Mouse (Mus musculus) kidney, embryonic 15.5 days (tissue): ENCODE measurements at regions not wholly inside any gene's neighbourhood (a gene's known extent, or its start where the extent isn't known, plus 50 kb on each side); places are given as distances from the start of the nearest gene placed in this dataset.
A peak's percentile ranks its signal among the peaks of the same experiment; 100 is the strongest.
"Not testable (repeated sequence)": the region's sequence is repeated elsewhere in the genome, so short reads cannot be mapped to it uniquely, and the experiment has no call there.

ENCODE experiments used
- ATAC-seq: fragments of 200-750 bp; cut with Nextera tagmentation; replicated peaks from 2 replicates; pipeline ENCODE4 v1.8.0; 2017; ENCODE audit warnings: moderate TSS enrichment; ENCODE audit not compliant: low FRiP score
- H3K27ac ChIP-seq: fragments of 300-500 bp; sonication (generic); 2 replicates; pipeline ENCODE4 v1.5.1; 2015; ENCODE audit warnings: mild to moderate bottlenecking, inconsistent platforms
- H3K27me3 ChIP-seq: fragments of 300-500 bp; sonication (generic); 2 replicates; pipeline ENCODE4 v1.6.1; 2015; ENCODE audit warnings: inconsistent platforms
- H3K36me3 ChIP-seq: fragments of 300-500 bp; sonication (generic); 2 replicates; pipeline ENCODE4 v1.6.1; 2015; ENCODE audit warnings: inconsistent platforms
- H3K4me1 ChIP-seq: fragments of 300-500 bp; sonication (generic); 2 replicates; pipeline ENCODE4 v1.6.1; 2015; ENCODE audit warnings: inconsistent platforms
- H3K4me2 ChIP-seq: fragments of 300-500 bp; sonication (generic); 2 replicates; pipeline ENCODE4 v1.6.1; 2015; ENCODE audit warnings: moderate library complexity, mild to moderate bottlenecking, inconsistent platforms
- H3K4me3 ChIP-seq: fragments of 300-500 bp; sonication (generic); replicated peaks from 2 replicates; pipeline ENCODE4 v1.5.1; 2015; ENCODE audit warnings: mild to moderate bottlenecking, inconsistent platforms
- H3K9ac ChIP-seq: fragments of 300-500 bp; sonication (generic); 2 replicates; pipeline ENCODE4 v1.6.1; 2015; ENCODE audit warnings: mild to moderate bottlenecking, inconsistent platforms
- H3K9me3 ChIP-seq: fragments of 300-500 bp; sonication (generic); replicated peaks from 2 replicates; pipeline ENCODE4 v1.6.1; 2016; ENCODE audit warnings: inconsistent platforms
- whole genome bisulfite sequencing: fragments of 180-500 bp; shearing (Covaris S2); methylation state at CpG from one replicate; pipeline ENCODE4 v1.1.7; 2015; ENCODE audit warnings: mixed read lengths; 5-methylcytosine and 5-hydroxymethylcytosine counted together

DNA sequence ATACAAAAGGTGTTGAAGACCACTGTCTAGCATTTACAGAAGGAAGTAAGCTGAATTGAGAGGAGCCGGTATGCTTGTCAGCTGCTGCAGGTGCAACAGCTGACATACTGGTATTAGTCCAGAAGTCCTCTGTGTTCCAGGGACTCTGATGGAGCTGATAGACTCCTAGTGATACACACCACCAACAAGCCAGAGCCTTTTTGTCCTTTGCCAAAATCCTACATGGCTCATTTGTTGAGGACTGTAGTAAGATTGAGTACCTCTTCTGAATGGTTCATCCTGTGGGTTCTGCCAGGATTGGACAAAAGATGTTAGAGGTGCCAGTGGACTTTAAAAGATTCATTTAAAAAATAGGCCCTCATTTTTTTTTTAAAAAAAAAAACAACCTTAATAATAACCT lies 129.4 kb upstream of the Tmem185a start:
- Histone ChIP-seq H3K4me3 (no peak overlapping the region), H3K4me1 (no peaks in the 10 kb centered on the region), H3K27ac (no peak overlapping the region), H3K27me3 (no peaks in the 10 kb centered on the region), H3K9ac (no peak overlapping the region), H3K9me3 (no peaks in the 10 kb centered on the region), H3K4me2 (no peak overlapping the region), H3K36me3 (no peaks in the 10 kb centered on the region)
- ATAC-seq: no peak
- 93% methylated on average over 1 of the region's 1 CpGs for WGBS

DNA sequence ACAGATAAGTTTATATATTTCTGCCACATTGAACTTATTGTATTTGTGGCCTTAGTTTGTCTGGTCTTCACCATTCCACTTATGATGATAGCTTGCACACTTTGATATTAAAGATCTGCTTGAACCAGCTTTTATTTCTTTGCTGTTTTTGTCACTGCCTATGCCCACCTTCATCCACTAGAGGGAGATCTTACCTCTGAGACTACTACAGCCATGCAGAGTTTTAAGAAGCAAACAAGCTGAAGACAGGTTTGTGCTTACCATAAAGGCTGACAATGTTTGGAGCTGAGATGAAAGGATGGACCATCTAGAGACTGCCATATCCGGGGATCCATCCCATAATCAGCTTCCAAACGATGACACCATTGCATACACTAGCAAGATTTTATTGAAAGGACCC lies 105.4 kb upstream of the Tmem185a start:
- H3K27me3 ChIP-seq, H3K9ac ChIP-seq, H3K9me3 ChIP-seq, H3K4me2 ChIP-seq, H3K4me1 ChIP-seq, ATAC-seq, H3K36me3 ChIP-seq, H3K4me3 ChIP-seq, H3K27ac ChIP-seq: not testable (repeated sequence)
- 21% methylated on average over 2 of the region's 2 CpGs for WGBS

GRCm38 (mm10) chrX:70580171-70580570 lies 103.2 kb upstream of the Tmem185a start:
- no peak for ATAC-seq
- Histone ChIP-seq H3K36me3 (no peaks in the 10 kb centered on the region), H3K9ac (no peak overlapping the region), H3K4me1 (no peaks in the 10 kb centered on the region), H3K27ac (no peak overlapping the region), H3K27me3 (no peaks in the 10 kb centered on the region; the same call in 1 of the 2 replicates), H3K4me2 (no peak overlapping the region), H3K9me3 (no peaks in the 10 kb centered on the region), H3K4me3 (no peak overlapping the region)
- 51% methylated on average over 1 of the region's 1 CpGs for WGBS

DNA sequence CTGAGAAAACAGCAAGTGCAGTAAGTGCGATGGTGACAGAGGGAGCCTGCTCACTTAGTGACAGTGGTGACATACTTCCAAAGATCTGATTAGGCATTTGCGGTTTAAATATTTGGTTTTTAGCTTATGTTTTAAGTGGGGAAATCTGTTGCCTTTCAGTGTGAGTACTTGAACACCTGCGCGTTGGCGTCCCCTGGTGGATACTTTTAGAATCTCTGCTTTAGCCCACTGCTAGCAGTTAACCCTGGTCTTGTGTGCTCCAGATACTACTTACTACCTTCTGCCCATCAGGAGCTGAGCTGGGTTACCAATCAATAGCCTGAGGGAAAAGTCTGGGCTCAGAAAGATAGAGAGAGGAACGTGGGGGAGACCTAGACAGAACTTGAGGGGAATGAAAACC lies 97.3 kb upstream of the Tmem185a start:
- not testable (repeated sequence) for H3K4me1 ChIP-seq, H3K27me3 ChIP-seq, H3K9me3 ChIP-seq, H3K36me3 ChIP-seq, H3K27ac ChIP-seq, H3K4me2 ChIP-seq, ATAC-seq, H3K9ac ChIP-seq, H3K4me3 ChIP-seq
- 36% methylated on average over 1 of the region's 6 CpGs for WGBS

DNA sequence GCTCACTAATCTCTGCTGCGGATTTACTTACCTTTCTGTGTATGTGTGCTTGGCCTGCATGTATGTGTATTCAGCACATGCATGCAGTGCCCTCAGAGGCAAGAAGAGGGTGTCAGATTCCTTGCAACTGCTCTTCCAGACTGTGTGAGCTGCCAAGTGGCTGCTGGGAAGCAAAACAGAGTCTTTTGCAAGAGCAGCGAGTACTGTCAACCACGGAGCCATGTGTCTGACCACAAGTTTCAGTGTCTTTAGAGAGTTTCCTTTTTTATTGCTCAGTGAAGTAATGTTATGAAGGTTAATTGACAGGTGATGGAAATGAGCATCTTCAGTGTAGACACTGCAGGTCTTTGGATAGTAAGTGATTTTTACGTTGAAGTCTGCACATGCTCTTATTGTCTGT lies 93.6 kb upstream of the Tmem185a start:
- H3K9ac ChIP-seq: not testable (repeated sequence)

DNA sequence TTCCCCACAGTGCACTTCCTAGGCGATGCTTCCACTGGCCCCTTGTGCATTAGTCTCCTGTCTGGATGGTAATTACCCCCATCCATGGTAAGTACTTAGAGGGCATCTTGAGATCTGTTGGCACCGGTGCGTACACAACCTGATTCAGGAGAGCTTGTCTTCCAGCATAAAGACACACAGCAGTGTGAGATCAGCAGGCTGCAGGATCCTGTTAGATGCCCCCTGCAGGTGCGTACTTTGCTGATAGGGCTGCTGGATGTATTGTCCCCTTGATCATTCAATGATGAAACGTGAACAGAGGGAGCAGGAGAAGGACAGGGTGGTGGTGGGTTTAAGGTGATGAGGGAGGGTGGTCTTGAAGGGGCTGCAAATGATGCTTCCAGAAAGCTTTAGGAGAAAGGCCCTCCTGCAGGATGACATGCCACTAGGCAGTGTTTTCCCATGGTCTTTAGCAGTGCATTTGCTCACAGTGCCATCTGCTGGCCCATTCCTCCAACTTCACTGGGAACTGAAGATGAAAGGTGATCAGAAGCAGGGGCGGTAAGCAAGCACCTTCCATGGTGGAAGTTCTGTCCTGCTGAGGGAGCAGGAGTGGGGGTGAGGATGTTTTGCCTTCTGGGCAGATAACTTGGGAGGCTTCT lies 92.5 kb upstream of the Tmem185a start:
- H3K9me3 ChIP-seq, H3K4me2 ChIP-seq, H3K9ac ChIP-seq, H3K36me3 ChIP-seq, H3K4me3 ChIP-seq, H3K27ac ChIP-seq, H3K4me1 ChIP-seq, H3K27me3 ChIP-seq: not testable (repeated sequence)
- ATAC-seq: peak; percentile 77; the same call in 1 of the 2 replicates
- WGBS: 56% methylated on average over 5 of the region's 6 CpGs

More for the DNA sequence above, 93.6 kb upstream of the Tmem185a start:
- not testable (repeated sequence) for H3K4me3 ChIP-seq, H3K4me1 ChIP-seq, H3K9me3 ChIP-seq, ATAC-seq, H3K27me3 ChIP-seq, H3K4me2 ChIP-seq, H3K36me3 ChIP-seq, H3K27ac ChIP-seq
- 73% methylated on average over 3 of the region's 4 CpGs for WGBS
